Mouse (Mus musculus): ENCODE results near the gene Wdr62. TPM values are rescaled to one million over a fixed set of nuclear protein-coding genes. Genes with fewer than 3 reads are reported as not detected.
"Not testable (repeated sequence)": the region's sequence is repeated elsewhere in the genome, so short reads cannot be mapped to it uniquely, and the experiment has no call there.

Gene Wdr62
- total RNA-seq, 2 experiments from 2014 or later: 2.2 to 2.7 TPM

GRCm38 (mm10) chr7:30274383-30274782, 5.8 kb downstream of the Wdr62 start:
- intact Hi-C loops (cut with DNase I): no loop called here
- DNase-seq: no peak

- intact Hi-C loops (cut with DNase I): no loop called here
- DNase-seq: no peak
These were observed 10.6 kb downstream of the Wdr62 start for GRCm38 (mm10) chr7:30269641-30270040.

DNA sequence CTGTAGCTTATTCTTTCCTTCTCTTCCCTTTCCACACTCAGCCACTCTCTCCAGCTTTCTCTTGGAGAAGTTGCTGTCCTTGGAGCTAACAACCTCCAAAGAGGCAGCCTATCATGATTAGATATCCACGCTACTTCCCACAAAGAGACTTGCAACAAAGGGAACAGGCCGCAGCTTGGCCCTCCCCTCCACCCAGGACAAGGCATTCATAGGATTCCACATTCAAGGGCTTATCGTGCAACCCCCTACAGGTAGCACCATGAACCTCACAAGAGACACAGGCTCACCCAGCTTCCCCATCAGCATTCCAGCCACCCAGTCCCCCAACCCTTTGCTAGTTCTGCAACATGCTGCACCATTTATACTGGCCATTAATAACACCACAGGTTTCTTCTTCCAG, 13.4 kb downstream of the Wdr62 start:
- intact Hi-C loops (cut with DNase I): no loop called here
- no peak for DNase-seq

DNA sequence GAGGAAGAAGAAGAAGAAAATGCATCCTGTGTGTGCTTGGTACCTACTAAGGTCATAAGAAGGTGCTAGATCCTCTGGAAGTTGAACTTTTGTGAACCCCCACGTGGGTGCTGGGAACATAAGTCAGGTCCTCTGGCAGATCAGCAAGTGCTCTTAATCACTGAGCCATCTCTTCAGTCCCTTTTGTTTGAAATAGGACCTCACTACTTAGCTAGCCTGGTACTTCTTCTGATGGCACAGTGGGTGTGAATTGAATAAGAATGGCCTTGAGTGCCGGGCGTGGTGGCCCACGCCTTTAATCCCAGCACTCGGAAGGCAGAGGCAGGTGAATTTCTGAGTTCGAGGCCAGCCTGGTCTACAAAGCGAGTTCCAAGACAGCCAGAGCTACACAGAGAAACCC, 14.3 kb downstream of the Wdr62 start:
- intact Hi-C loops (cut with DNase I): no loop called here
- no peak for DNase-seq

DNA sequence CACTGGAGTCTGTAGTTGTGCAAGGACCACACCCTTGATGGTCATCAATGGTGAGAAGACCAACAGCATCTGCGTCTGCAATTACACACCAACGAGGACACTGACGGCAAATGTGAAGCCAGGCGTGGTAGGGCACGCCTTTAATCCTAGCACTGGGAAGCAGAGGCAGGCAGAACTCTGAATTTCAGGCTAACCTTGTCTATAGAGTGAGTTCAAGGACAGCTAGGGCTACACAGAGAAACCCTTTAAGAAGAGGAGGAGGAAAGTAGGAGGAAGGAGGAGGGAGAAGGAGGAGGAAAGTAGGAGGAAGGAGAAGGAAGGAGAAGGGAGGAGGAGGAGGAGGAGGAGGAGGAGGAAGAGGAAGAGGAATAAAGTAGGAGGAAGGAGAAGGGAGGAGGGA, 14.7 kb downstream of the Wdr62 start:
- no peak for DNase-seq
- intact Hi-C loops (cut with DNase I): no loop called here

DNA sequence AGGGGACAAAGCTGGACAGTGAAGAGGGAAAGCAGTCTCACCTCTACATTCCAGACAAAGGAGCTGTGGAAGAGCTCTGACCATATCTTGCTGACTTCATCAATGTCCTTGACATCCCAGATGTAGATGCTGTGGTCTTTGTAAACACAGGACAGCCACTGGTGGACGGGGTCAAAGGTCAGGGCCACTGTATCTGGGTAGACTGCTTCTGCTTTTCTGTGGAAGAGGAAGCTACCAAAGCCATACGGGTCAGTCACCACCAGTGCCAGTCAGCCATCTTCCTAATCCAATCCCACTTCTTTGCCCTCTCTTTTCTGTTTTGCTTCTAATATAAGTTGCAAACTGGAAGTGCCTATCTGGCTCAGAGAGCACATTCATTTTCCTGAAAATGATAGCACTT, 15.2 kb downstream of the Wdr62 start:
- intact Hi-C loops (cut with DNase I): no loop called here
- DNase-seq: no peak

- intact Hi-C loops (cut with DNase I): no loop called here
These were observed 28.0 kb downstream of the Wdr62 start for GRCm38 (mm10) chr7:30251956-30252954.

GRCm38 (mm10) chr7:30237374-30237773, 42.8 kb downstream of the Wdr62 start:
- DNase-seq; intact Hi-C loops (cut with DNase I): not testable (repeated sequence)

More at GRCm38 (mm10) chr7:30251956-30252954, 28.0 kb downstream of the Wdr62 start:
- DNase-seq: peak; percentile 26 to 28

GRCm38 (mm10) chr7:30235625-30236024, 44.6 kb downstream of the Wdr62 start, which contains the start of gene Ovol3:
Gene Ovol3 (minus strand): TSS chr7:30235725.
- DNase-seq: no peak
- intact Hi-C loops (cut with DNase I): no loop called here

DNA sequence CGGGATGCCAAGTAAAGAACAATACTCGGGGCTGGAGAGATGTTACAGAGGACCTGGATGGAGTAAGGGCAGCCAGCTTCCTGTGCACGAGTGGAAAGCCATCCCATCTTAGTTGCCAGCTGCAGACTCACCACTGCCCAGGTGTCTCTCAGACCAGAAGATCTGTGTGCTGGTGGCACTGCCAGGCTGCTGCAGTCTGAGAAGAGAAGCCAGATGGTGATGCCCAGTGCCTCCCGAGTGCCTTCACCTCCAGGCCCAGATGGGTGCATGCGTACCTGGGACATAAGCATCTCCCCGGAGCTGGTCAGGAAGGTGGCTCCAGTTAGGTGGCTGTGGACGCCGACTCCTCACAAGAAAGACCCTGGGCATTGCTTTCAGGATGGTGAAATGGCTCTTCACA, 45.1 kb downstream of the Wdr62 start:
- no peak for DNase-seq
- intact Hi-C loops (cut with DNase I): no loop called here

DNA sequence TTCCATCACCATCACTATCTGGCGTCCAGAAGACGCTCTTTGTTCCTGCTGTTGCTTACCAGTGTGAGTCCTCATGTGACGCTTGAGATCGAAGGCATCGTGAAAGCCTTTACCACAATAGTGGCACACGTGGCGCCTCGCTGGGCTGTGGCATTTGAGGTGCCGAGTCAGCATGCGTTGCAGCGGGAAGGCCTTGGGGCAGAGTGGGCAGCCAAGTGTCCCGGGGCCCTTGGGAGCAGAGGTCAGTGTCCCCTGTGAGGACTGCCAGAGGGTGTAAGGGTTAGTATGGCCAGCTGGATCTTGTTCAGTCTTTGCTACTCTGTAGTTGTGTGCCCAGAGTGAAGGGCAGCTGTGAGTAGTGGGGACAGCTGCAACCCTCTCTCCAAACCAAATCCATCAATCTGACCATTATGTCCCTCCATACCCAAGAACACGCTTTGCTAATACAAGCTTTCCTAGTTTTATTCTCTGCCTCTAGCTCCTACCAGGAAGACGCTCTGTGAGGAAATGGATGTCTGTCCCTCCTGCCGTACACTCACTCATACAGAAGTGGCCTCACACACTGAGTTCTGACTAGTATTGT, 45.9 kb downstream of the Wdr62 start:
- intact Hi-C loops (cut with DNase I): no loop called here
- DNase-seq: peak in 1 of 2 experiments; percentile 17

GRCm38 (mm10) chr7:30233387-30233786, 46.8 kb downstream of the Wdr62 start:
- no peak for DNase-seq
- intact Hi-C loops (cut with DNase I): loop anchor here (2.0 kb wide), 1 partner anchor 45 kb away; no protein-coding TSS in a partner anchor

- DNase-seq: peak in 1 of 2 experiments; percentile 40
- intact Hi-C loops (cut with DNase I): loop anchor here (2.0 kb wide), 1 partner anchor 46 kb away; no protein-coding TSS in a partner anchor
These were observed 47.5 kb downstream of the Wdr62 start for GRCm38 (mm10) chr7:30232631-30233148.

DNA sequence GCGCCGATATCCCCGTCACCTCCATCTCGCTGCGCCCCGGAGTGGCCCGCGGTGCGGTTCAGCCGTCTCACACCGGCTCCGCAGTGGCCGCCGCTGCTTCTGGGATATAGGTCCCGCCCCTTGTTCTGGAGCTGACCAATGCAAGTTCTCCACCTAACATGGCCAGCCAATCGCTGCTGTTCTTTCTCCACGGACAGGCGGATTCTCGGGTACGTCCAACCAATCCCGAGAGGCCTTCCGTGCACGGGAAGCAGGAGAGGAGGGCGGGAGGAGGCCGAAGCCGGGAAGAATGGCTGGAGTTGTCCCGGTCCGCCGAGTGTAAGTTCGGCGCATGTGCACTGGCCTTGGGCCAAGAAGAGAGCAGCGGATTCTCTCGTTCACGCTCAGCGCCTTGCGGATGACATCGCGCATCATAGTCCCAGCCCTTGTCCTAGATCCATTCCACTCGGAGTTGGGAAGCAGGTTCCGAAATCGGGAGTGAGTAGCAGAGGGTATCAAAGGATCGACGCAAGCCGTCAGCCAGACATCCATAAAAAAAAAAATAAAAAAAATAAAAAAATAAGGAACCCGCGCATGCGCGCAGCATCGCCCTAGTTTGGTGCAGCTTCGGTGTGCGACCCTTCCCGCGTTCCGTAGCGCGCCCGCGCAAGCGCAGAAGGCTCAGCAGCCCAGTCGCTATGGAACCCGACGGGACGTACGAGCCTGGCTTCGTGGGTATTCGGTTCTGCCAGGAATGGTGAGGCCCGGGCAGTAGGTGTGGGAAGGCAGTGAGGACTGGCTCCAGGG, 48.4 kb downstream of the Wdr62 start, which contains the start of the genes Polr2i and Tbcb:
Polr2i (plus strand) TSS at position 280 of the 786 bp plus-strand sequence.
Tbcb (minus strand) TSS at position 604 of the 786 bp plus-strand sequence.
- intact Hi-C loops (cut with DNase I): loop anchor here (2.0 kb wide), 1 partner anchor 47 kb away; no protein-coding TSS in a partner anchor

DNA sequence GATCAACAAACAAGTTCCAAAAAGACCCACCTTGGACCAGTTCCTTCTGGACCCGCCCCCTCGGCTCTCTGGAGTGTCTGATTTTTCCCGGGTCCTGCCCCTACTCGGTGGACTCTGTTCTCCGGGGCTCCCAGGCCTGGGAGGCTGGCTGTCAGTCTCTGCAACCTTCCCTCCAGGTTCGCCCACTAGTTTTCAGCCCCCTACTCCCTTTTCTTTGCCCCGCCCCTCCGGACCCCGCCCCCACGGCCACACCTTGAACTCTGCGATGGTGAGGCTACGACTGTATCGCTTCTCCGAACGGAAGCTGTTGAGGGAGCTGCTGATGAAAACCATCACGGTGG, 48.9 kb downstream of the Wdr62 start:
- no peak for DNase-seq
- intact Hi-C loops (cut with DNase I): no loop called here

More for the DNA sequence above, 48.4 kb downstream of the Wdr62 start, which contains the start of the genes Polr2i and Tbcb:
- peak; percentile 96 to 98 for DNase-seq

- DNase-seq: no peak
- intact Hi-C loops (cut with DNase I): no loop called here
These were observed 56.0 kb downstream of the Wdr62 start for GRCm38 (mm10) chr7:30224206-30224605.

GRCm38 (mm10) chr7:30222205-30222604, 58.0 kb downstream of the Wdr62 start:
- no peak for DNase-seq
- intact Hi-C loops (cut with DNase I): no loop called here

DNA sequence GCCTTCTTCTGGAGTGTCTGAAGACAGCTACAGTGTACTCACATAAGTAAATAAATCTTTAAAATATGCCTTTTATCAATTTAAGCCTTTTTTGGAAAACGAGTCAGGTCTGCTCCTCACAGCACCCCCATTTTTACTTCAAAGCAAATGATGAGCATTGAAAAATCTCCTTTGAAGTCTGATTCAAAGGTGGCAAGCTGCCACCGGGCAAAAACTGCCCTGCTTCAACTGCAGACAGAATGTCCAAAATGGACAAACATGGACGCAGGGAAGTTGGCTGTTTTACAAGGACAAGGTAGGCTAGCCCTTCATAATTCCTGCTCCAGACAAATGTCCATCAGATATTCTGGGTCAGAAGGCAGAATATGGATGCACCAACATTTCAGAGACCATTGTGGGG, 58.8 kb downstream of the Wdr62 start:
- no peak for DNase-seq
- intact Hi-C loops (cut with DNase I): no loop called here

GRCm38 (mm10) chr7:30220008-30220356, 60.2 kb downstream of the Wdr62 start:
- intact Hi-C loops (cut with DNase I): no loop called here

More at GRCm38 (mm10) chr7:30220008-30220356, 60.2 kb downstream of the Wdr62 start:
- DNase-seq: no peak

Data from gastrocnemius, postnatal 36 days (tissue).